8 mouse cellular contexts compared by ENCODE assay signal in genomic region chr17:56668384-56669144, GRCm38 (mm10). TPM values are rescaled to one million over a fixed set of nuclear protein-coding genes. Genes with fewer than 3 reads are reported as not detected.
DNase-seq lines count a peak whose midpoint lies in the region; ATAC-seq and TF ChIP-seq lines count a peak whose summit lies in the region.

No protein-coding gene starts in this region.

- no peak overlapping the region for H3ac ChIP-seq in myocyte (ENCODE audit: control insufficient read depth, insufficient read length)

- no peaks in the 10 kb centered on the region for H3K9me3 ChIP-seq in heart, embryonic 12.5 days (replicated peaks)
- no peaks in the 10 kb centered on the region for H3K9me3 ChIP-seq in kidney, embryonic 16.5 days (ENCODE audit: low read length)

- peak; percentile 92 to 93 for DNase-seq in B cell, adult 2 months
- peak; percentile 79 for DNase-seq in liver, adult 2 months (ENCODE audit: extremely low read depth, low read depth, low spot score)
- peak; percentile 76 to 95 for DNase-seq in spleen, postnatal 4 days (ENCODE audit: low spot score in 2 of 2)

- H3K9ac ChIP-seq in heart, embryonic 12.5 days, result peak overlapping the region; percentile 69
- peak overlapping the region; percentile 72 for H3K9ac ChIP-seq in kidney, embryonic 16.5 days (replicated peaks; ENCODE audit: low read length)
- peak overlapping the region; percentile 65 for H3K9ac ChIP-seq in liver, adult 2 months (ENCODE audit: low read depth, low read length)

- no peak for ATAC-seq in heart, embryonic 12.5 days (ENCODE audit: insufficient number of reproducible peaks, low FRiP score)
- no peak; the same call in 1 of the 2 replicates for ATAC-seq in kidney, embryonic 16.5 days (ENCODE audit: low FRiP score, low TSS enrichment)

- H3K79me2 ChIP-seq in liver, adult 2 months (ENCODE audit: control insufficient read depth, insufficient read depth, low read length), result peaks cover 3% of the 10 kb centered on the region; the same call in 1 of the 2 replicates
- peaks cover 2% of the 10 kb centered on the region for H3K79me2 ChIP-seq in myocyte (ENCODE audit: control insufficient read depth, insufficient read depth)

- TF ChIP-seq CTCF in bone marrow macrophage, adult 2 months (IDR thresholded peaks at IDR 0.05; ENCODE audit: low read depth, low read length), result peak; percentile 97
- peak; percentile 87 for TF ChIP-seq CTCF in embryonic fibroblast, embryonic 13.5 days (IDR thresholded peaks at IDR 0.05; ENCODE audit: borderline replicate concordance, insufficient read depth, low read length)
- TF ChIP-seq CTCF in liver, adult 2 months (IDR thresholded peaks at IDR 0.05; ENCODE audit: low read depth, low read length), result peak; percentile 87

- H3K27ac ChIP-seq in bone marrow macrophage, adult 2 months (ENCODE audit: insufficient read depth, low read depth, low read length), result no peak overlapping the region
- H3K27ac ChIP-seq in embryonic fibroblast, embryonic 13.5 days (ENCODE audit: insufficient read depth, low read length), result no peak overlapping the region
- H3K27ac ChIP-seq in heart, embryonic 12.5 days (ENCODE audit: poor library complexity, severe bottlenecking), result no peak overlapping the region
- H3K27ac ChIP-seq in kidney, embryonic 16.5 days (ENCODE audit: low read length), result no peak overlapping the region
- H3K27ac ChIP-seq in liver, adult 2 months (replicated peaks; ENCODE audit: insufficient read depth, low read depth, low read length), result peak overlapping the region; percentile 40

- peaks cover 7% of the 10 kb centered on the region for H3K4me1 ChIP-seq in bone marrow macrophage, adult 2 months (ENCODE audit: control insufficient read depth, insufficient read depth, low read length)
- H3K4me1 ChIP-seq in embryonic fibroblast, embryonic 13.5 days (ENCODE audit: control insufficient read depth, insufficient read depth, low read length), result no peaks in the 10 kb centered on the region
- peaks cover 20% of the 10 kb centered on the region for H3K4me1 ChIP-seq in heart, embryonic 12.5 days (replicated peaks)
- peaks cover 26% of the 10 kb centered on the region for H3K4me1 ChIP-seq in kidney, embryonic 16.5 days (ENCODE audit: insufficient read depth, low read length)
- H3K4me1 ChIP-seq in liver, adult 2 months (ENCODE audit: control insufficient read depth, insufficient read depth, low read length), result no peaks in the 10 kb centered on the region

- H3K4me2 ChIP-seq in heart, embryonic 12.5 days, result peak overlapping the region; percentile 93
- peak overlapping the region; percentile 98 for H3K4me2 ChIP-seq in kidney, embryonic 16.5 days (replicated peaks; ENCODE audit: low read depth, low read length)
- peak overlapping the region; percentile 77 for H3K4me2 ChIP-seq in myocyte (ENCODE audit: low read depth)

- H3K36me3 ChIP-seq in heart, embryonic 12.5 days, result no peaks in the 10 kb centered on the region
- H3K36me3 ChIP-seq in kidney, embryonic 16.5 days (ENCODE audit: insufficient read depth, low read length), result no peaks in the 10 kb centered on the region
- H3K36me3 ChIP-seq in liver, adult 2 months (ENCODE audit: control insufficient read depth, insufficient read depth, low read length), result no peaks in the 10 kb centered on the region
- H3K36me3 ChIP-seq in myocyte (ENCODE audit: control insufficient read depth, insufficient read depth), result no peaks in the 10 kb centered on the region

- H3K4me3 ChIP-seq in bone marrow macrophage, adult 2 months (ENCODE audit: insufficient read depth, low read length), result peak overlapping the region; percentile 60
- peak overlapping the region; percentile 25 for H3K4me3 ChIP-seq in embryonic fibroblast, embryonic 13.5 days (ENCODE audit: insufficient read depth, low read length)
- H3K4me3 ChIP-seq in heart, embryonic 12.5 days, result peak overlapping the region; percentile 54
- peak overlapping the region; percentile 55 for H3K4me3 ChIP-seq in kidney, embryonic 16.5 days (ENCODE audit: low read length)
- H3K4me3 ChIP-seq in liver, adult 2 months (ENCODE audit: insufficient read depth, low read depth, low read length), result peak overlapping the region; percentile 61
- H3K4me3 ChIP-seq in myocyte, result no peak overlapping the region

- TF ChIP-seq POLR2A in bone marrow macrophage, adult 2 months (IDR thresholded peaks at IDR 0.05; ENCODE audit: borderline replicate concordance, low read depth, low read length), result no peak
- TF ChIP-seq POLR2A in embryonic fibroblast, embryonic 13.5 days (IDR thresholded peaks at IDR 0.05; ENCODE audit: low read depth, low read length), result no peak
- TF ChIP-seq POLR2A in liver, adult 2 months (IDR thresholded peaks at IDR 0.05; ENCODE audit: extremely low read depth, insufficient read depth, low read length), result 0 out of 2 replicates have a peak, but pooled peaks have one; percentile 31
- no peak for TF ChIP-seq POLR2A in myocyte (IDR thresholded peaks at IDR 0.05; ENCODE audit: insufficient read length, low read depth)

- peaks cover 7% of the 10 kb centered on the region for H3K27me3 ChIP-seq in heart, embryonic 12.5 days (replicated peaks)
- H3K27me3 ChIP-seq in kidney, embryonic 16.5 days (ENCODE audit: insufficient read depth, low read length), result no peaks in the 10 kb centered on the region
- no peaks in the 10 kb centered on the region for H3K27me3 ChIP-seq in liver, adult 2 months (ENCODE audit: control insufficient read depth, insufficient read depth, low read length)
- no peaks in the 10 kb centered on the region for H3K27me3 ChIP-seq in myocyte (ENCODE audit: control insufficient read depth, insufficient read depth, insufficient read length)

- WGBS in heart, embryonic 12.5 days, result 3% methylated on average over 31 of the region's 31 CpGs
- 3% methylated on average over 31 of the region's 31 CpGs for WGBS in kidney, embryonic 16.5 days
- 6% methylated on average over 31 of the region's 31 CpGs for WGBS in liver, adult 2 months

TF ChIP-seq in myocyte, 11 proteins besides CTCF, POLR2A, EP300 and RAD21:
- TF ChIP-seq REST (IDR thresholded peaks at IDR 0.05; ENCODE audit: insufficient read depth, insufficient read length), result no peak
- TF ChIP-seq MYOD1 (IDR thresholded peaks at IDR 0.05; ENCODE audit: control insufficient read depth in 1 of 3, insufficient read length in 2 of 3, low read depth in 2 of 3), result peak in 1 of 3 experiments; percentile 24

RNA-seq across cellular contexts. Expression of gene Ranbp3, which starts 4.5 kb away (rescaled TPM):
- 36.9 and 38.5 TPM in 2 replicates for polyA plus RNA-seq in bone marrow macrophage, adult 2 months (2012; ENCODE audit: insufficient read depth, insufficient read length, missing spikeins)
- 42.3 and 45.7 TPM in 2 replicates for polyA plus RNA-seq in embryonic fibroblast, embryonic 13.5 days (2011; ENCODE audit: insufficient read length, low read depth, missing spikeins)
- polyA plus RNA-seq in heart, embryonic 12.5 days (2016; fragmentation: Nextera tagmentation; extraction: Ambion mirVana), result 63.2 and 64.5 TPM in 2 replicates
- polyA plus RNA-seq in kidney, embryonic 16.5 days (2015; fragmentation: Nextera tagmentation; extraction: Ambion mirVana), result 106 and 107 TPM in 2 replicates
- total RNA-seq in liver, adult 2 months (2014; rRNA removed), result 14.3 and 18.6 TPM in 2 replicates
- 36.2 and 38.7 TPM in 2 replicates for polyA plus RNA-seq in liver, adult 2 months (2012; rRNA removed)
- 70.0 TPM for polyA plus RNA-seq in myocyte (2012; fragmentation: generic; extraction: Trizol)

RNA-seq across cellular contexts. Expression of gene Catsperd, which starts 40.6 kb away (rescaled TPM):
- polyA plus RNA-seq in bone marrow macrophage, adult 2 months (2012; ENCODE audit: insufficient read depth, insufficient read length, missing spikeins), result not detected in 2 replicates
- polyA plus RNA-seq in embryonic fibroblast, embryonic 13.5 days (2011; ENCODE audit: insufficient read length, low read depth, missing spikeins), result 0.38 and 0.56 TPM in 2 replicates
- polyA plus RNA-seq in heart, embryonic 12.5 days (2016; fragmentation: Nextera tagmentation; extraction: Ambion mirVana), result 0.28 and 0.42 TPM in 2 replicates
- polyA plus RNA-seq in kidney, embryonic 16.5 days (2015; fragmentation: Nextera tagmentation; extraction: Ambion mirVana), result 1.1 and 1.3 TPM in 2 replicates
- total RNA-seq in liver, adult 2 months (2014; rRNA removed), result 1.0 and 1.1 TPM in 2 replicates
- polyA plus RNA-seq in liver, adult 2 months (2012; rRNA removed), result 0.70 and 4.0 TPM in 2 replicates
- 0.16 TPM for polyA plus RNA-seq in myocyte (2012; fragmentation: generic; extraction: Trizol)

RNA-seq across cellular contexts. Expression of gene Lonp1, which starts 41.9 kb away (rescaled TPM):
- 29.6 and 29.9 TPM in 2 replicates for polyA plus RNA-seq in bone marrow macrophage, adult 2 months (2012; ENCODE audit: insufficient read depth, insufficient read length, missing spikeins)
- polyA plus RNA-seq in embryonic fibroblast, embryonic 13.5 days (2011; ENCODE audit: insufficient read length, low read depth, missing spikeins), result 84.6 and 91.7 TPM in 2 replicates
- polyA plus RNA-seq in heart, embryonic 12.5 days (2016; fragmentation: Nextera tagmentation; extraction: Ambion mirVana), result 66.2 and 67.3 TPM in 2 replicates
- polyA plus RNA-seq in kidney, embryonic 16.5 days (2015; fragmentation: Nextera tagmentation; extraction: Ambion mirVana), result 66.1 and 66.4 TPM in 2 replicates
- total RNA-seq in liver, adult 2 months (2014; rRNA removed), result 81.0 and 89.5 TPM in 2 replicates
- polyA plus RNA-seq in liver, adult 2 months (2012; rRNA removed), result 124 and 129 TPM in 2 replicates
- polyA plus RNA-seq in myocyte (2012; fragmentation: generic; extraction: Trizol), result 278 TPM

RNA-seq across cellular contexts. Expression of gene Ndufa11, which starts 49.0 kb away (rescaled TPM):
- polyA plus RNA-seq in bone marrow macrophage, adult 2 months (2012; ENCODE audit: insufficient read depth, insufficient read length, missing spikeins), result 75.1 and 96.1 TPM in 2 replicates
- 114 and 127 TPM in 2 replicates for polyA plus RNA-seq in embryonic fibroblast, embryonic 13.5 days (2011; ENCODE audit: insufficient read length, low read depth, missing spikeins)
- polyA plus RNA-seq in heart, embryonic 12.5 days (2016; fragmentation: Nextera tagmentation; extraction: Ambion mirVana), result 638 and 663 TPM in 2 replicates
- 479 and 501 TPM in 2 replicates for polyA plus RNA-seq in kidney, embryonic 16.5 days (2015; fragmentation: Nextera tagmentation; extraction: Ambion mirVana)
- total RNA-seq in liver, adult 2 months (2014; rRNA removed), result 110 and 146 TPM in 2 replicates
- 462 and 466 TPM in 2 replicates for polyA plus RNA-seq in liver, adult 2 months (2012; rRNA removed)
- polyA plus RNA-seq in myocyte (2012; fragmentation: generic; extraction: Trizol), result 469 TPM

RNA-seq across cellular contexts. Expression of gene Vmac, which starts 49.3 kb away (rescaled TPM):
- 11.0 and 13.7 TPM in 2 replicates for polyA plus RNA-seq in bone marrow macrophage, adult 2 months (2012; ENCODE audit: insufficient read depth, insufficient read length, missing spikeins)
- 15.0 and 15.1 TPM in 2 replicates for polyA plus RNA-seq in embryonic fibroblast, embryonic 13.5 days (2011; ENCODE audit: insufficient read length, low read depth, missing spikeins)
- polyA plus RNA-seq in heart, embryonic 12.5 days (2016; fragmentation: Nextera tagmentation; extraction: Ambion mirVana), result 12.1 and 12.9 TPM in 2 replicates
- 22.4 and 23.2 TPM in 2 replicates for polyA plus RNA-seq in kidney, embryonic 16.5 days (2015; fragmentation: Nextera tagmentation; extraction: Ambion mirVana)
- 8.9 and 10.7 TPM in 2 replicates for total RNA-seq in liver, adult 2 months (2014; rRNA removed)
- polyA plus RNA-seq in liver, adult 2 months (2012; rRNA removed), result 12.3 and 15.2 TPM in 2 replicates
- 6.5 TPM for polyA plus RNA-seq in myocyte (2012; fragmentation: generic; extraction: Trizol)
